ENCODE assay signal across 11 mouse cellular contexts in genomic region chr9:100439481-100439880, GRCm38 (mm10). TPM values are rescaled to one million over a fixed set of nuclear protein-coding genes. Genes with fewer than 3 reads are reported as not detected.
DNase-seq lines count a peak whose midpoint lies in the region; ATAC-seq and TF ChIP-seq lines count a peak whose summit lies in the region.
"Had no signal": no experiment of that assay in that cellular context is flagged by ENCODE, and none has a peak within 500 bp of the region (broad histone marks: within the 10 kb centered on the region; RNA-seq: fewer than 3 reads in every experiment).

No protein-coding gene starts in this region.

- H3K4me1 ChIP-seq in heart, embryonic 12.5 days (replicated peaks): peaks cover 3% of the 10 kb centered on the region; the same call in 1 of the 2 replicates
- peaks cover 8% of the 10 kb centered on the region for H3K4me1 ChIP-seq in forebrain, embryonic 14.5 days (ENCODE audit: control insufficient read depth, insufficient read depth, low read length)
- H3K4me1 ChIP-seq in lung, postnatal 0 days (ENCODE audit: insufficient read depth, low read depth, low read length): no peaks in the 10 kb centered on the region; the same call in 1 of the 2 replicates
- H3K4me1 ChIP-seq in midbrain, postnatal 0 days (ENCODE audit: insufficient read depth, low read length): no peaks in the 10 kb centered on the region
- H3K4me1 ChIP-seq: heart, embryonic 10.5 days had no signal

- no peak for DNase-seq in heart, postnatal 36 days
- DNase-seq in forebrain, embryonic 14.5 days (ENCODE audit: low spot score): peak; percentile 86
- DNase-seq in lung, postnatal 0 days (ENCODE audit: low spot score): peak; percentile 88
- peak; percentile 71 for DNase-seq in midbrain, postnatal 0 days (ENCODE audit: low spot score)
- DNase-seq in urinary bladder, adult 2 months (ENCODE audit: low spot score): no peak
- DNase-seq in urinary bladder, postnatal 10 days (ENCODE audit: low spot score): no peak
- DNase-seq: kidney, adult 9 months had no signal

- H3K4me2 ChIP-seq in heart, embryonic 12.5 days: no peak overlapping the region
- peak overlapping the region; percentile 32 for H3K4me2 ChIP-seq in forebrain, embryonic 14.5 days (ENCODE audit: low read length)
- peak overlapping the region; percentile 9; the same call in 1 of the 2 replicates for H3K4me2 ChIP-seq in lung, postnatal 0 days (replicated peaks; ENCODE audit: low read depth, low read length)
- no peak overlapping the region for H3K4me2 ChIP-seq in midbrain, postnatal 0 days (ENCODE audit: low read depth, low read length, poor library complexity, severe bottlenecking)

- H3K27me3 ChIP-seq in heart, embryonic 12.5 days (replicated peaks): no peaks in the 10 kb centered on the region
- no peaks in the 10 kb centered on the region for H3K27me3 ChIP-seq in forebrain, embryonic 14.5 days (replicated peaks; ENCODE audit: control insufficient read depth, insufficient read depth, low read length)
- H3K27me3 ChIP-seq in lung, postnatal 0 days (replicated peaks; ENCODE audit: insufficient read depth, low read length): no peaks in the 10 kb centered on the region
- H3K27me3 ChIP-seq in midbrain, postnatal 0 days (ENCODE audit: insufficient read depth, low read length): no peaks in the 10 kb centered on the region

- peak overlapping the region; percentile 31; the same call in 1 of the 2 replicates for H3K27ac ChIP-seq in heart, embryonic 12.5 days (ENCODE audit: poor library complexity, severe bottlenecking)
- peak overlapping the region; percentile 85 for H3K27ac ChIP-seq in forebrain, embryonic 14.5 days (ENCODE audit: low read depth, low read length)
- H3K27ac ChIP-seq in lung, postnatal 0 days (ENCODE audit: low read length): peak overlapping the region; percentile 68
- H3K27ac ChIP-seq in midbrain, postnatal 0 days (ENCODE audit: low read depth, low read length): peak overlapping the region; percentile 53; the same call in 1 of the 2 replicates
- H3K27ac ChIP-seq: heart, embryonic 10.5 days had no signal

- no peak for ATAC-seq in heart, embryonic 12.5 days (ENCODE audit: insufficient number of reproducible peaks, low FRiP score)
- ATAC-seq in forebrain, embryonic 14.5 days: peak; percentile 92
- ATAC-seq in lung, postnatal 0 days: peak; percentile 78
- ATAC-seq in midbrain, postnatal 0 days (ENCODE audit: low FRiP score): peak; percentile 60; the same call in 1 of the 2 replicates
- no peak for ATAC-seq in monocyte, adult 5-6 weeks (replicated peaks; ENCODE audit: insufficient number of reproducible peaks, low FRiP score, low TSS enrichment, poor library complexity, severe bottlenecking)

- no peaks in the 10 kb centered on the region for H3K9me3 ChIP-seq in heart, embryonic 12.5 days (replicated peaks)
- H3K9me3 ChIP-seq in forebrain, embryonic 14.5 days (replicated peaks; ENCODE audit: control insufficient read depth, low read length): no peaks in the 10 kb centered on the region
- no peaks in the 10 kb centered on the region for H3K9me3 ChIP-seq in lung, postnatal 0 days (ENCODE audit: low read length)
- H3K9me3 ChIP-seq in midbrain, postnatal 0 days (ENCODE audit: low read length): no peaks in the 10 kb centered on the region
- H3K9me3 ChIP-seq: heart, embryonic 10.5 days; megakaryocyte, embryonic 14.5 days had no signal

- H3K4me3 ChIP-seq in heart, embryonic 12.5 days: no peak overlapping the region
- H3K4me3 ChIP-seq in forebrain, embryonic 14.5 days (ENCODE audit: low read depth, low read length): 0 out of 2 replicates have a peak overlapping the region, but pooled peaks have one; percentile 0
- H3K4me3 ChIP-seq in lung, postnatal 0 days (ENCODE audit: low read depth, low read length): no peak overlapping the region
- H3K4me3 ChIP-seq in midbrain, postnatal 0 days (ENCODE audit: low read depth, low read length): no peak overlapping the region
- H3K4me3 ChIP-seq: heart, embryonic 10.5 days; megakaryocyte, embryonic 14.5 days had no signal

- H3K36me3 ChIP-seq in heart, embryonic 12.5 days: no peaks in the 10 kb centered on the region
- no peaks in the 10 kb centered on the region for H3K36me3 ChIP-seq in forebrain, embryonic 14.5 days (ENCODE audit: control insufficient read depth, insufficient read depth, low read length)
- H3K36me3 ChIP-seq in lung, postnatal 0 days (ENCODE audit: insufficient read depth, low read length): no peaks in the 10 kb centered on the region
- no peaks in the 10 kb centered on the region for H3K36me3 ChIP-seq in midbrain, postnatal 0 days (ENCODE audit: insufficient read depth, low read length)
- H3K36me3 ChIP-seq: heart, embryonic 10.5 days had no signal

- H3K9ac ChIP-seq in heart, embryonic 12.5 days: no peak overlapping the region
- H3K9ac ChIP-seq in forebrain, embryonic 14.5 days (ENCODE audit: low read length): peak overlapping the region; percentile 10; the same call in 1 of the 2 replicates
- H3K9ac ChIP-seq in lung, postnatal 0 days (replicated peaks; ENCODE audit: low read depth): no peak overlapping the region
- H3K9ac ChIP-seq in midbrain, postnatal 0 days (replicated peaks; ENCODE audit: low read length, poor library complexity, severe bottlenecking): no peak overlapping the region

- TF ChIP-seq EP300 in lung, postnatal 0 days (IDR thresholded peaks at IDR 0.05): 0 out of 2 replicates have a peak, but pooled peaks have one; percentile 39

- intact Hi-C loops in heart, postnatal 36 days (cut with DNase I): no loop called here

- TF ChIP-seq CTCF in lung, postnatal 0 days (IDR thresholded peaks at IDR 0.05): no peak
- TF ChIP-seq CTCF in midbrain, postnatal 0 days (IDR thresholded peaks at IDR 0.05): no peak

- WGBS in heart, embryonic 12.5 days: 85% methylated on average over 8 of the region's 8 CpGs
- 16% methylated on average over 8 of the region's 8 CpGs for WGBS in forebrain, embryonic 14.5 days
- 50% methylated on average over 8 of the region's 8 CpGs for WGBS in lung, postnatal 0 days
- WGBS in midbrain, postnatal 0 days: 23% methylated on average over 8 of the region's 8 CpGs

RNA-seq across cellular contexts. Expression of gene Il20rb, which starts 47.1 kb away (rescaled TPM):
- polyA plus RNA-seq in heart, embryonic 12.5 days (2016; fragmentation: Nextera tagmentation; extraction: Ambion mirVana): 0.59 and 0.65 TPM in 2 replicates
- total RNA-seq in heart, postnatal 36 days (2021): 1 to 10 TPM in 1 of 2 experiments, under 1 TPM in 1; 0.89 to 1.4 TPM
- 0.50 and 0.79 TPM in 2 replicates for polyA plus RNA-seq in forebrain, embryonic 14.5 days (2014; fragmentation: Nextera tagmentation; extraction: Ambion mirVana)
- polyA plus RNA-seq in lung, postnatal 0 days (2015; fragmentation: Nextera tagmentation; extraction: Ambion mirVana): 1.9 and 2.2 TPM in 2 replicates
- 1.7 and 2.5 TPM in 2 replicates for total RNA-seq in midbrain, postnatal 0 days (2014; rRNA removed)
- polyA plus RNA-seq in midbrain, postnatal 0 days (2015; fragmentation: Nextera tagmentation; extraction: Ambion mirVana): 0.99 and 1.1 TPM in 2 replicates
- polyA plus RNA-seq in urinary bladder, adult 2 months (2012; rRNA removed): 3.7 and 4.3 TPM in 2 replicates
- 3.2 to 6.9 TPM (median 3.6 TPM) in 3 replicates for total RNA-seq in monocyte, adult 5-6 weeks (2017)

Comparison
In these comparisons a context has a peak if more than half of its experiments do, and no peak if none do; other contexts are left out.
1. ATAC-seq: peak in forebrain, embryonic 14.5 days (single experiment), lung, postnatal 0 days (single experiment) and midbrain, postnatal 0 days (single experiment); none in heart, embryonic 12.5 days (single experiment) and monocyte, adult 5-6 weeks (single experiment).
2. H3K27ac ChIP-seq: peak in every context shown above with its lines; median percentile 85 in forebrain, embryonic 14.5 days; 68 in lung, postnatal 0 days; 53 in midbrain, postnatal 0 days; 31 in heart, embryonic 12.5 days.
3. H3K4me2 ChIP-seq: peak in forebrain, embryonic 14.5 days (single experiment) and lung, postnatal 0 days (single experiment); none in heart, embryonic 12.5 days (single experiment) and midbrain, postnatal 0 days (single experiment).
4. DNase-seq: peak in forebrain, embryonic 14.5 days (single experiment), lung, postnatal 0 days (single experiment) and midbrain, postnatal 0 days (single experiment); none in heart, postnatal 36 days (0 of 2), urinary bladder, adult 2 months (single experiment) and urinary bladder, postnatal 10 days (single experiment).